Mouse (Mus musculus): Measurements from ENCODE around the gene Tnc.

The Tnc gene

GRCm38 (mm10) chr4:64025591-64025990, 21.2 kb downstream of the Tnc start:
- no peak for DNase-seq (ENCODE audit: low spot score)

- DNase-seq (ENCODE audit: low spot score), result no peak
Measured at GRCm38 (mm10) chr4:64024041-64024779, 22.6 kb downstream of the Tnc start.

GRCm38 (mm10) chr4:64020930-64021589, 25.8 kb downstream of the Tnc start:
- DNase-seq (ENCODE audit: low spot score), result no peak

- DNase-seq (ENCODE audit: low spot score), result no peak
Measured at GRCm38 (mm10) chr4:64020151-64020550, 26.7 kb downstream of the Tnc start.

DNA sequence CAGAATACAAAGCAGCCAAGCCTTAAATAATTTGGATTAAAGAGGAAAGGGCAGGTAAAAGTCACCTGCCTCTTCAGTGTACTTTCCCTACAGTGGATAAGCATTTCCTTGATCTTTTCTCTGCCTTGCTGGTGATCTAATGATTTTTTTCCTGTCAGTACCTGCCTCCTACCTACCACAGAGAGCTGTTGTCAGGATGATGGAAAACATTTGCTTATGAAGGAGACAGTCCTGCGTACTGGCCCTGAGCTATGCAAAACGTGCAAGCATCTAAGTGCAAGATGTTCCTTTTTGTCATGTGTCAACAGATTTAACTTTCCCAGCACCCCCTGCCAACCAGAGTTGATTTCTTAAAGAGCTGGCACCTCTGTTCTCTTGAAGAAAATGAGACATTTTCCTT, 35.5 kb downstream of the Tnc start:
- DNase-seq (ENCODE audit: low spot score), result no peak

DNA sequence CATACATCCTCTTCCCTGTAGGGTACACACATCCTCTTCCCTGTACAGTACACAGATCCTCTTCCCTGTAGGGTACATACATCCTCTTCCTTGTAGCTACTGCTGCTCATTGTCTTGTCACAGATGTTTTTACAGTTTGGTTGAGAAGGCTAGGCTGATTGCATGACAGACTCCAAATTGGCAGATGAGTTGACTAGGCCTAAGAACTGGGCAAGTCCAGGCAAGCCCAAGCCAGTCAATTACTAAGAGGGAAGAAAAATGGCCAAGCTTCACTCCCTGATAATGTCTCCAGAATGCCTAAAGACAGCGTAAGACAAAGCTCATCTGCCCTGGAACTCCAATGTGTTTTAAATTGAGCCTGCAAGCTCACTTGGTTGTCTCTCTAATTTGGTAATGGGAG, 36.9 kb downstream of the Tnc start:
- no peak for DNase-seq (ENCODE audit: low spot score)

DNA sequence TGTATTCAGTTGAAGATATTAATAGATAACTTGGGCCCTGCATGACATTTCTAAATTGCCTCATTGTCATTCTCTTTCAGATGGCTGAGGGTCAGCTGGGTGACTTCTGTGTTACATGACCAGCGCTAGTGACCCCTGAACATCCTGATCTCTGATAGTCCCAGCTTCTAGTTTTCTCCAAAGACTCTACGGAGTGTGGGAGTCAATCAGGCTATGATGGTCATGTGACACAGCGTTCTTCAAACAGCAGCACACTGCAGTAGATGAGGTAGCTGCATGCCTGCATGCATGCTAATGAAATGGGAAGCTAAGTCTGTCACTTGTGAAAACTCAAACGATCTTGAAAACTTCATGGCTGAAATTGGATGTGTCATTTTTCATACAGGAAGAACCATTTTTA, 41.6 kb downstream of the Tnc start:
- DNase-seq (ENCODE audit: low spot score), result no peak

DNA sequence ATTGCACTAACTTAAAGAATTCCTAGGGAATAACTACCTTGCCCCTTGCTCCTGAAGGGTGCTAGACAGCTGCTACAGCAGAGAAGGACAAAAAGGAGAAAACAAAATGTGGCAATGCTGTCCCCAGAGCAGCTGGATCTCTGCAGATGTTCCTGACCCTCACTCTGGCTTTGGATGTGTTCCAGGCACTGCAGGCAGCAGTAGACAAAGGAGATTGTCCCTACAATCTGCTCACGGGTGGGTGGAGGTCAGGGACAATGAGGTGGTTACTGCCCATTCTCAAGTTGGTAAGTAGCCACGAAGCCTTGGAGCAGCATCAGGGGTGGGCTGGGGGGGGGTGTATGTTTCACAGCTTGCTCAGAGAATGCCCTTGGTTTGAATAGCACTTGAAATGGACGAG, 43.1 kb downstream of the Tnc start:
- no peak for DNase-seq (ENCODE audit: low spot score)

DNA sequence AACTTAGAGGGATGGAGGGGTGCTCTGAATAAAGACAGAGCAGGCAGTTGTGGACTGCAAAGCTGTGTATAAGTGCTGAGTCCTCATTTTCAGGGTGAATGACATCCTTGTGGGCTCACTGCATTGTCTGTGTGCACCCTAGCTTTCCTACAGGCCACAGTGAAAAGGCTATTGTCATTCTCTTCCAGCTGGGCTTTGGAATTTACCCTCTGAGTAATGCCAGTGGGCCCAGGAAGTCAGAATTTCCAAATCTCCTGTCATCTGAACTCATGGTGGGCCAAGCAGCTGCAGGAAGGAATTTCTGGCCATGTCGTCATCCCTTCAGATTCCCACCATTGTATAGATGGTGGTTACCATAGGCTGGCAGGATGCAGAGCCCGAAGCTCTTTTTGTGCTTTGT, 44.6 kb downstream of the Tnc start:
- no peak for DNase-seq (ENCODE audit: low spot score)

- DNase-seq (ENCODE audit: low spot score), result no peak
Measured at GRCm38 (mm10) chr4:64000788-64001187, 46.0 kb downstream of the Tnc start.

- no peak for DNase-seq (ENCODE audit: low spot score)
Measured at GRCm38 (mm10) chr4:64000293-64000692, 46.5 kb downstream of the Tnc start.

DNA sequence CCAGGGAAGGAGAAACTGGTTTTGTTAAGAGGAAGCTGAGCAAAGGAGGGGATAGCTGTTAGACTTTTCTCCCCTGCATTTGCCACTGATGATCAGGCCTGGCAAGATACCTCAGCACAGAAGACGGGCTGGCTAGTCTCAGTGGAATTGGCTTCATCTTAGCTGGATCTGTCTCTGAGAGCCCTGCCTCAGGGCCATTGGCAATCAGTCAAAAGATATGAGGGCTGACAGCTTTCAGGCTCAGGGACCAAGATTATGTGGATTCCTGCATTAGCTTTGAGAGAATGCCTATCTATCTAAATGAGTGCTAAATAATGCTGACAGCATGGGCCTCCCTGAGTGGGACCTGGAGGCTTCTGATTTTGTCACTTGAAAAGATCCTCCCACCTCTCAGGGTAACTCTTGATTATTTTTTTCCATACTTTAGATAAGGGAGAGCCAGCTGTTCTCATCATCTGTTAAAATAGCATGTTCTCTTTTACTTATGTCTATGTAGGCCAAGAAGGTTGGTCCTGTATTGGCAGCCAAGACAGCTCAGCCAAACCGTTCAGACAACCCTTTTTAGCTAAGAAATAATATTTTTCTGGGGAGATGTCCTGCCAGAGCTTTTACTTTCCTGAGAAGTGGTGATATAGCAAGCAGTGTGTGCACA, 53.2 kb downstream of the Tnc start:
- DNase-seq (ENCODE audit: low spot score), result no peak

- no peak for DNase-seq (ENCODE audit: low spot score)
Measured at GRCm38 (mm10) chr4:63990216-63990615, 56.6 kb downstream of the Tnc start.

DNA sequence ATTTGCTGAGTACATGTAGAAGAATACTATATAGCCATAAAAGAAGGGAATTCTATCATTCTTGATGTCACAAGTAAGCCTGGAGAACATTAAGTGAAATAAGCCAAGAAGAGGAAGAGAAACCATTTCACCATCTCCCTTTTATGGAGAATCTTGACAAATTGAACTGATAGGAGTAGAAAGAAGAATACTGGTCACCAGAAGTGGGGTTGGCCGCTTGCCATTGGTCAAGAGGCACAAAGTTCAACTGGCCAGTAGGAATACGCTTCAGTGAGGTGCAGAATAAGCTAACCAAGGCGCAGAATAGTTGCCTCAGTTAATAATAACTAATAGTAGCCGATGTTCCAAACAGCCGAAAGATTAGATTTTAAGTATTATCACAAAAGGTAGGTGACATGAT, 58.7 kb downstream of the Tnc start:
- no peak for DNase-seq (ENCODE audit: low spot score)

DNA sequence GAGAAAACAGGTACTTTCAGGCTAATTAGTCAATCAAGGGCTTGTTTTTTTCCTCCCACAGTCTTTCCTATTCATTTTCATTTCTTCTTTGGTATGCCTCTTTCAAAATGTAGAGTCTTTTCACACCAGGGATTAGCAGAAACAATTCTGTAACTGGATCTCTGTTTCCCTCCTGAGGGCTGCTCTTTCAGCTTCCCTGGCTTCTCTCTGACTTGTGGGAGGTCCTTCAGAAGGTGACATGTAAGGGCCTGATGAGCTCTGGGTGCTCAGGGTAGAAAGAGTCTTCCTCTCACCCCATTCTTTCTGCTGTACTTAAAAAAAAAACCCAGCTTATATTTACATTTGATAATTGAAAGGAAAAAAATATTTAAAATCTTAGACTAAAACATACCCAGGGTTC, 60.2 kb downstream of the Tnc start:
- DNase-seq (ENCODE audit: low spot score), result no peak

DNA sequence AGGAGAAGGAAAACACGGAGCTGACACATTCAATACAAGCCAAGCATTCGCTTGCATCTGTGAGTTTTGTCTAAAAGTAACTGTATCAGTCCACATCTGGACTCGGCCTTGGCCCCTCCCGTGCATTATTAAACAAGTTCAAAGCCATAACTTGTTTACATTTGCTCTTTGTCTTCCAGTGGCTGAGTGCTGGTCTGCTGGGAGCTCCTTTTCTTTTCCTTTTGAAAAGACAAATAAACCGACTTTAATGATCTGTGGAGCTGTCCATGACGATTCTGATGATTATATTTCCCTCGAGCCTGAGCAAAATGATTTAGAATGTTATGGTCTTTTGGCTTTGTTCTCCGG, 63.7 kb downstream of the Tnc start:
- no peak for DNase-seq (ENCODE audit: low spot score)

DNA sequence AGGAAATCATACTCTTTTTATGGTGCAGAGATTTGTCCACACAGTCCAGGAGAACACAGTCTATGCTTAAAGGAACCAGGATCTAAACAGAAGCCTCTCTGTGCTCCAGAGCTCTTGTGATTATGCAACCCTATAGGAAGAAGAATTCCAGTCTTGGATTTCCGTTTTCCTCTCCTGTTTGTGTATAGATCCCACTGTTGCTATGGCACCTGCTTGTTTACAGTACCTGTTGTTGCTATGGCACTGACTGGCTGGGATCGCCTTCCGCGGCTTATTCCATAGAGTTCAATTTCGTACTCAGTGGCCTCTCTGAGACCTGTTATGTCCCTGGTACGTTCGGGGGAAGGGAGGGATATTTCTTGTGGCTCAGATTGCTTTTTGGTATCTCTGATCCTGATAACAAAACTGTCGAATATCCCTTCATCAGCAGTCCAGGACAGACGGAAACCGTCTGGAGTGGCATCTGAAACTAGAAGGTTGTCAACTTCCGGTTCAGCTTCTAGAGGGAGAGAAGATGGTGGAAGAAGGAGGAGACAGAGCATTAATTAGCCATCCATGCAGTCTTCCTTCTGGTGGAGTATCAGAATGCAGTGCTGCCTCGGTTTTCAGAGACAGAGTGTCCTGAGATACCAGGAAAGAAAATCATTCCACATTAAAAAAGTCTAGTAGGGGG, 64.3 kb downstream of the Tnc start:
- DNase-seq (ENCODE audit: low spot score), result no peak

DNA sequence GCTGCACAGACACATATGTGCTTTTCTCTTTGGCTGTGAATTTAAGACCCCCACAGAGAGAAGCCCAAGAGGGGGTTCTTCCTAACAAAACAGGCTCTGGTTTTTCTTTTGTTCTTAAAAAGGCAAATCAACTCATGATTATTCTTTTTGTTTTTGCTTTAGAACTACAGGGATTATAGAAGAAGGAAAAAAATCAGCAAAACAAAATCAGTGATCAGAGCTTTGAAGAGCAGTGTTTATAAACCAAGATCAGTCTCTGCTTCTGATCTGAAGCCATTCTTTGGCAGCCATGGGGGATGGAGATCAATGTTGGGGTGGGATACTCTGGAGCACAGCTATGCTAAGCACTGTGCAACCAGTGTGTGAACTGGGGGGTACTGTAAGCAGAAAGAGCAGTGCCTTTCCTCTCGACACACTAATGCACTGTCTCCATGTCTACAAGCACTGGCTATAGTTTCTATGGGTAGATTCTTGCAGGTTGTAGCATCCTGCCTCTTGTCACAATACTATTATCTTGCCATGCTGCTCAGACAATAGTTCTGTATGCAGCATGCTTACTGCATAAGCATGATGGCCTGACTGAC, 66.5 kb downstream of the Tnc start:
- no peak for DNase-seq (ENCODE audit: low spot score)

- DNase-seq (ENCODE audit: low spot score), result no peak
Measured at GRCm38 (mm10) chr4:63979635-63980034, 67.2 kb downstream of the Tnc start.

GRCm38 (mm10) chr4:63972536-63972935, 74.3 kb downstream of the Tnc start:
- no peak for DNase-seq (ENCODE audit: low spot score)

- DNase-seq (ENCODE audit: low spot score), result no peak
Measured at GRCm38 (mm10) chr4:63971762-63972161, 75.1 kb downstream of the Tnc start.

DNA sequence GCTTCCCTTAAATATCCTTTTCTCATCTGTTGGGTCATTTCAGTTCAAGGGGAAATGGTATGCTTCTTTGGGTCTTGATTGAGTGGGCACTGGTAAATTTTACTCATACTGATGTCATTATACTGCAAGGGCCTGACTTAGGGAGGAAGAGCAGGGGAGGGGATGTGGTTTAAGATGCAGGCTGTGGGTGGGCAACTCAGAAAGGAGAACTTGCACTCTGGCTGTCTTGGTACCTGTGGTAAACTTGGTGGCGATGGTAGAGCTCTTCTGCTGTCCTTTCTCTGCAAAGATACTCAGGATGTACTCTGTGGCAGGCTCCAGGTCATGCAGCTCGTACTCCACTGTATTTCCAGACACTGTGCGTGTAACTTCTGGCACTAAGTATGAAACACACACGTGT, 75.9 kb downstream of the Tnc start:
- no peak for DNase-seq (ENCODE audit: low spot score)

- no peak for DNase-seq (ENCODE audit: low spot score)
Measured at GRCm38 (mm10) chr4:63969891-63970290, 76.9 kb downstream of the Tnc start.
